Mouse (Mus musculus): ENCODE measurements at regions not wholly inside any gene's neighbourhood (a gene's known extent, or its start where the extent isn't known, plus 50 kb on each side); places are given as distances from the start of the nearest gene placed in this dataset.

GRCm38 (mm10) chr4:37445268-37445667 lies 493.7 kb upstream of the Lingo2 start:
- DNase-seq (ENCODE audit: low read depth, low spot score), result no peak

GRCm38 (mm10) chr4:37412755-37413154 lies 461.2 kb upstream of the Lingo2 start:
- DNase-seq (ENCODE audit: low read depth, low spot score), result no peak

- DNase-seq (ENCODE audit: low read depth, low spot score), result no peak
Measured at GRCm38 (mm10) chr4:37388118-37388517, 436.6 kb upstream of the Lingo2 start.

- no peak for DNase-seq (ENCODE audit: low read depth, low spot score)
Measured at GRCm38 (mm10) chr4:37386882-37387281, 435.3 kb upstream of the Lingo2 start.

GRCm38 (mm10) chr4:37364209-37364608 lies 412.7 kb upstream of the Lingo2 start:
- DNase-seq (ENCODE audit: low read depth, low spot score), result no peak

GRCm38 (mm10) chr4:37361254-37361653 lies 409.7 kb upstream of the Lingo2 start:
- DNase-seq (ENCODE audit: low read depth, low spot score), result peak; percentile 16

GRCm38 (mm10) chr4:37338376-37338775 lies 386.8 kb upstream of the Lingo2 start:
- DNase-seq (ENCODE audit: low read depth, low spot score), result no peak

Data from telencephalon, adult 2 months (tissue).